13 mouse cellular contexts compared by ENCODE assay signal in the genomic region with DNA sequence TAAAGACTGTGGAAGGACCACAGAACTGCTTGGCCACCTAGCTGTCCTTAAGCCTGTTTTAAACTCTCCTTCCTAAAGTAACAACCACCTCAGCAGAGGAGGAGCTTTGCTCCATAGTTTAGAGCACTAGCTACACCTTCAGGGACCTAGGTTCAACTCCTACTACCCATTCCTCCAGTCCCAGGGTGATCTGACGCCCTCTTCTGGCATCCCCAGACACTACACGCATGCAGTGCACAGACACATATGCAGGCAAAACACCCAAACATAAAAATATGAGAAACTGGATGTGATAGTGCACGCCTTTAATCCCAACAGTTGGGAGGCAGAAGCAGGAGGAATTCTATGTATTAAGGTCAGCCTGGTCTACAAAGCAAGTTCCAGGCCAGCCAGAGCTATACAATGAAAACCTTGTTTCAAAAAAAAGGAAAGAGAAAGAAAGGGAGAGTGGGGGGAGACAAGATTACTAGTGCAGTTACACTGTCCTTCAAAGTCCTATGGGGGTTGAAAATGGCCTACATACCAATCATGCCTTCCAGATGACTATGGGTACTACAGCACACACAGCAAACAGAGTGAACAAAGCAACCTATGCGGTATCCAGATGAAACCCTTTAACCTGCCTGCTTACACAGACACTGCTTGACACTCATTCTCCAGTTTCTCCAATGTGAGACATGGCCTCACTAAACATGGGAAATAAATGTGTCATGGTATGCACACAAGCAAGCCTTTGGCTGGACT. TPM values are rescaled to one million over a fixed set of nuclear protein-coding genes. Genes with fewer than 3 reads are reported as not detected.
DNase-seq lines count a peak whose midpoint lies in the region; ATAC-seq and TF ChIP-seq lines count a peak whose summit lies in the region.
"Had no signal": no experiment of that assay in that cellular context is flagged by ENCODE, and none has a peak within 500 bp of the region (broad histone marks: within the 10 kb centered on the region; RNA-seq: fewer than 3 reads in every experiment).

No protein-coding gene starts in this region.

- no peaks in the 10 kb centered on the region for H3K27me3 ChIP-seq in embryonic facial prominence, embryonic 12.5 days
- no peaks in the 10 kb centered on the region for H3K27me3 ChIP-seq in embryonic facial prominence, embryonic 10.5 days (replicated peaks; ENCODE audit: low read depth, poor library complexity, severe bottlenecking)
- no peaks in the 10 kb centered on the region for H3K27me3 ChIP-seq in intestine, postnatal 0 days (replicated peaks; ENCODE audit: control insufficient read depth, insufficient read depth, low read length)
- no peaks in the 10 kb centered on the region for H3K27me3 ChIP-seq in intestine, embryonic 15.5 days (replicated peaks)
- H3K27me3 ChIP-seq in midbrain, postnatal 0 days (ENCODE audit: insufficient read depth, low read length), result no peaks in the 10 kb centered on the region
- H3K27me3 ChIP-seq in midbrain, embryonic 15.5 days (replicated peaks), result no peaks in the 10 kb centered on the region
- no peaks in the 10 kb centered on the region for H3K27me3 ChIP-seq in stomach, postnatal 0 days (ENCODE audit: control insufficient read depth, insufficient read depth, low read length)
- no peaks in the 10 kb centered on the region for H3K27me3 ChIP-seq in midbrain, embryonic 10.5 days (ENCODE audit: low read depth, poor library complexity, severe bottlenecking)
- H3K27me3 ChIP-seq: limb, embryonic 15.5 days had no signal

- no peak overlapping the region for H3K4me3 ChIP-seq in embryonic facial prominence, embryonic 12.5 days
- no peak overlapping the region for H3K4me3 ChIP-seq in embryonic facial prominence, embryonic 10.5 days
- H3K4me3 ChIP-seq in intestine, postnatal 0 days (ENCODE audit: low read depth, low read length), result no peak overlapping the region
- H3K4me3 ChIP-seq in intestine, embryonic 15.5 days (replicated peaks), result no peak overlapping the region
- H3K4me3 ChIP-seq in midbrain, postnatal 0 days (ENCODE audit: low read depth, low read length), result no peak overlapping the region
- no peak overlapping the region for H3K4me3 ChIP-seq in midbrain, embryonic 15.5 days
- H3K4me3 ChIP-seq in stomach, postnatal 0 days (ENCODE audit: low read depth, low read length), result no peak overlapping the region
- no peak overlapping the region for H3K4me3 ChIP-seq in midbrain, embryonic 10.5 days
- H3K4me3 ChIP-seq: limb, embryonic 15.5 days had no signal

- no peak for ATAC-seq in embryonic facial prominence, embryonic 12.5 days (ENCODE audit: insufficient number of reproducible peaks, insufficient read depth, low FRiP score, low TSS enrichment)
- no peak for ATAC-seq in intestine, postnatal 0 days
- no peak for ATAC-seq in intestine, embryonic 15.5 days
- ATAC-seq in midbrain, postnatal 0 days (ENCODE audit: low FRiP score), result no peak
- no peak for ATAC-seq in midbrain, embryonic 15.5 days (replicated peaks)
- ATAC-seq in stomach, postnatal 0 days (ENCODE audit: low FRiP score, low TSS enrichment), result no peak
- ATAC-seq: hindbrain, embryonic 16.5 days had no signal

- H3K9me3 ChIP-seq in embryonic facial prominence, embryonic 12.5 days, result no peaks in the 10 kb centered on the region
- no peaks in the 10 kb centered on the region for H3K9me3 ChIP-seq in embryonic facial prominence, embryonic 10.5 days
- no peaks in the 10 kb centered on the region for H3K9me3 ChIP-seq in intestine, postnatal 0 days (ENCODE audit: control insufficient read depth)
- H3K9me3 ChIP-seq in intestine, embryonic 15.5 days, result no peaks in the 10 kb centered on the region
- H3K9me3 ChIP-seq in midbrain, postnatal 0 days (ENCODE audit: low read length), result no peaks in the 10 kb centered on the region
- no peaks in the 10 kb centered on the region for H3K9me3 ChIP-seq in midbrain, embryonic 15.5 days
- no peaks in the 10 kb centered on the region for H3K9me3 ChIP-seq in stomach, postnatal 0 days (ENCODE audit: control insufficient read depth, low read length)
- no peaks in the 10 kb centered on the region for H3K9me3 ChIP-seq in midbrain, embryonic 10.5 days (replicated peaks)
- H3K9me3 ChIP-seq: limb, embryonic 15.5 days had no signal

- H3K4me2 ChIP-seq in embryonic facial prominence, embryonic 12.5 days (replicated peaks), result no peak overlapping the region
- H3K4me2 ChIP-seq in intestine, postnatal 0 days (replicated peaks; ENCODE audit: low read depth), result no peak overlapping the region
- H3K4me2 ChIP-seq in intestine, embryonic 15.5 days (replicated peaks), result no peak overlapping the region
- H3K4me2 ChIP-seq in midbrain, postnatal 0 days (ENCODE audit: low read depth, low read length, poor library complexity, severe bottlenecking), result no peak overlapping the region
- H3K4me2 ChIP-seq in midbrain, embryonic 15.5 days, result no peak overlapping the region
- no peak overlapping the region for H3K4me2 ChIP-seq in stomach, postnatal 0 days (replicated peaks; ENCODE audit: low read depth)
- H3K4me2 ChIP-seq: limb, embryonic 15.5 days had no signal

- TF ChIP-seq CTCF in intestine, postnatal 0 days (IDR thresholded peaks at IDR 0.05; ENCODE audit: low read depth), result peak; percentile 43
- peak; percentile 30; the same call in 1 of the 2 replicates for TF ChIP-seq CTCF in midbrain, postnatal 0 days (IDR thresholded peaks at IDR 0.05)
- peak; percentile 52 for TF ChIP-seq CTCF in stomach, postnatal 0 days (IDR thresholded peaks at IDR 0.05; ENCODE audit: low read depth)

- H3K36me3 ChIP-seq in embryonic facial prominence, embryonic 12.5 days, result peaks cover 34% of the 10 kb centered on the region
- peaks cover 53% of the 10 kb centered on the region for H3K36me3 ChIP-seq in embryonic facial prominence, embryonic 10.5 days (replicated peaks)
- H3K36me3 ChIP-seq in intestine, postnatal 0 days (ENCODE audit: control insufficient read depth, insufficient read depth), result peaks cover 34% of the 10 kb centered on the region
- peaks cover 21% of the 10 kb centered on the region for H3K36me3 ChIP-seq in intestine, embryonic 15.5 days
- peaks cover 3% of the 10 kb centered on the region; the same call in 1 of the 2 replicates for H3K36me3 ChIP-seq in midbrain, postnatal 0 days (ENCODE audit: insufficient read depth, low read length)
- H3K36me3 ChIP-seq in midbrain, embryonic 15.5 days (replicated peaks), result peaks cover 14% of the 10 kb centered on the region; the same call in 1 of the 2 replicates
- H3K36me3 ChIP-seq in stomach, postnatal 0 days (ENCODE audit: control insufficient read depth, insufficient read depth, low read length), result 0 out of 2 replicates have a peak, but pooled peaks cover 6% of the 10 kb centered on the region
- H3K36me3 ChIP-seq in midbrain, embryonic 10.5 days, result peaks cover 53% of the 10 kb centered on the region

- 81% methylated on average over 4 of the region's 4 CpGs for WGBS in embryonic facial prominence, embryonic 12.5 days
- WGBS in embryonic facial prominence, embryonic 10.5 days, result 81% methylated on average over 4 of the region's 4 CpGs
- WGBS in intestine, postnatal 0 days, result 78% methylated on average over 4 of the region's 4 CpGs
- WGBS in intestine, embryonic 15.5 days, result 78% methylated on average over 4 of the region's 4 CpGs
- 84% methylated on average over 4 of the region's 4 CpGs for WGBS in midbrain, postnatal 0 days
- 85% methylated on average over 4 of the region's 4 CpGs for WGBS in midbrain, embryonic 15.5 days
- WGBS in stomach, postnatal 0 days, result 76% methylated on average over 4 of the region's 4 CpGs
- WGBS in midbrain, embryonic 10.5 days, result 84% methylated on average over 4 of the region's 4 CpGs

- 0 out of 2 replicates have a peak overlapping the region, but pooled peaks have one; percentile 9 for H3K27ac ChIP-seq in embryonic facial prominence, embryonic 12.5 days
- H3K27ac ChIP-seq in embryonic facial prominence, embryonic 10.5 days (replicated peaks), result no peak overlapping the region
- H3K27ac ChIP-seq in intestine, postnatal 0 days (ENCODE audit: low read depth, low read length), result no peak overlapping the region
- H3K27ac ChIP-seq in intestine, embryonic 15.5 days, result no peak overlapping the region
- no peak overlapping the region for H3K27ac ChIP-seq in midbrain, postnatal 0 days (ENCODE audit: low read depth, low read length)
- H3K27ac ChIP-seq in midbrain, embryonic 15.5 days, result no peak overlapping the region
- H3K27ac ChIP-seq in stomach, postnatal 0 days (replicated peaks), result no peak overlapping the region
- no peak overlapping the region for H3K27ac ChIP-seq in midbrain, embryonic 10.5 days (replicated peaks)
- H3K27ac ChIP-seq: limb, embryonic 15.5 days had no signal

- DNase-seq in embryonic facial prominence, embryonic 10.5 days (ENCODE audit: low spot score), result no peak
- no peak for DNase-seq in midbrain, postnatal 0 days (ENCODE audit: low spot score)
- no peak for DNase-seq in stomach, postnatal 0 days (ENCODE audit: low spot score)
- DNase-seq in midbrain, embryonic 10.5 days (ENCODE audit: low spot score), result no peak
- DNase-seq: cerebellum, adult 2 months; gastrocnemius, postnatal 10 days had no signal

- H3K9ac ChIP-seq in embryonic facial prominence, embryonic 12.5 days, result no peak overlapping the region
- H3K9ac ChIP-seq in intestine, postnatal 0 days (ENCODE audit: low read depth, low read length), result no peak overlapping the region
- no peak overlapping the region for H3K9ac ChIP-seq in intestine, embryonic 15.5 days
- H3K9ac ChIP-seq in midbrain, postnatal 0 days (replicated peaks; ENCODE audit: low read length, poor library complexity, severe bottlenecking), result 0 out of 2 replicates have a peak overlapping the region, but pooled peaks have one; percentile 13
- H3K9ac ChIP-seq in midbrain, embryonic 15.5 days, result no peak overlapping the region
- H3K9ac ChIP-seq in stomach, postnatal 0 days (ENCODE audit: low read length), result no peak overlapping the region
- H3K9ac ChIP-seq: limb, embryonic 15.5 days had no signal

- H3K4me1 ChIP-seq in embryonic facial prominence, embryonic 12.5 days, result no peaks in the 10 kb centered on the region
- H3K4me1 ChIP-seq in embryonic facial prominence, embryonic 10.5 days, result peaks cover 8% of the 10 kb centered on the region; the same call in 1 of the 2 replicates
- H3K4me1 ChIP-seq in intestine, postnatal 0 days (replicated peaks; ENCODE audit: control insufficient read depth, insufficient read depth, low read length), result no peaks in the 10 kb centered on the region
- peaks cover 16% of the 10 kb centered on the region for H3K4me1 ChIP-seq in intestine, embryonic 15.5 days (replicated peaks)
- no peaks in the 10 kb centered on the region for H3K4me1 ChIP-seq in midbrain, postnatal 0 days (ENCODE audit: insufficient read depth, low read length)
- H3K4me1 ChIP-seq in midbrain, embryonic 15.5 days, result no peaks in the 10 kb centered on the region
- no peaks in the 10 kb centered on the region for H3K4me1 ChIP-seq in stomach, postnatal 0 days (replicated peaks; ENCODE audit: control insufficient read depth, insufficient read depth)
- H3K4me1 ChIP-seq in midbrain, embryonic 10.5 days, result peaks cover 9% of the 10 kb centered on the region

- TF ChIP-seq EP300 in stomach, postnatal 0 days (optimal IDR thresholded peaks at IDR 0.05), result no peak

RNA-seq across cellular contexts. Expression of a gene that starts 38.9 kb away (rescaled TPM):
- 3.9 and 6.3 TPM in 2 replicates for polyA plus RNA-seq in embryonic facial prominence, embryonic 12.5 days (2016; fragmentation: Nextera tagmentation; extraction: Ambion mirVana)
- polyA plus RNA-seq in embryonic facial prominence, embryonic 10.5 days (2016; fragmentation: Nextera tagmentation; extraction: Ambion mirVana), result 1.2 and 1.5 TPM in 2 replicates
- 2.1 and 2.4 TPM in 2 replicates for polyA plus RNA-seq in intestine, postnatal 0 days (2015; fragmentation: Nextera tagmentation; extraction: Ambion mirVana)
- polyA plus RNA-seq in intestine, embryonic 15.5 days (2015; fragmentation: Nextera tagmentation; extraction: Ambion mirVana), result 2.8 and 4.0 TPM in 2 replicates
- 5.6 and 6.3 TPM in 2 replicates for total RNA-seq in midbrain, postnatal 0 days (2014; rRNA removed)
- 5.2 and 6.0 TPM in 2 replicates for polyA plus RNA-seq in midbrain, postnatal 0 days (2015; fragmentation: Nextera tagmentation; extraction: Ambion mirVana)
- 3.4 and 4.8 TPM in 2 replicates for polyA plus RNA-seq in midbrain, embryonic 15.5 days (2015; fragmentation: Nextera tagmentation; extraction: Ambion mirVana)
- polyA plus RNA-seq in stomach, postnatal 0 days (2015; fragmentation: Nextera tagmentation; extraction: Ambion mirVana), result 45.3 and 59.7 TPM in 2 replicates
- 0.79 and 0.99 TPM in 2 replicates for polyA plus RNA-seq in midbrain, embryonic 10.5 days (2016; fragmentation: Nextera tagmentation; extraction: Ambion mirVana)
- total RNA-seq: megakaryocyte-erythroid progenitor cell, adult 5-6 weeks had no signal

RNA-seq across cellular contexts. Expression of a gene that starts 41.3 kb away (rescaled TPM):
- 651 and 669 TPM in 2 replicates for polyA plus RNA-seq in embryonic facial prominence, embryonic 12.5 days (2016; fragmentation: Nextera tagmentation; extraction: Ambion mirVana)
- polyA plus RNA-seq in embryonic facial prominence, embryonic 10.5 days (2016; fragmentation: Nextera tagmentation; extraction: Ambion mirVana), result 568 and 585 TPM in 2 replicates
- 461 and 471 TPM in 2 replicates for polyA plus RNA-seq in intestine, postnatal 0 days (2015; fragmentation: Nextera tagmentation; extraction: Ambion mirVana)
- polyA plus RNA-seq in intestine, embryonic 15.5 days (2015; fragmentation: Nextera tagmentation; extraction: Ambion mirVana), result 653 and 697 TPM in 2 replicates
- 583 and 680 TPM in 2 replicates for total RNA-seq in midbrain, postnatal 0 days (2014; rRNA removed)
- polyA plus RNA-seq in midbrain, postnatal 0 days (2015; fragmentation: Nextera tagmentation; extraction: Ambion mirVana), result 1,182 and 1,189 TPM in 2 replicates
- polyA plus RNA-seq in midbrain, embryonic 15.5 days (2015; fragmentation: Nextera tagmentation; extraction: Ambion mirVana), result 902 and 940 TPM in 2 replicates
- 445 and 456 TPM in 2 replicates for polyA plus RNA-seq in stomach, postnatal 0 days (2015; fragmentation: Nextera tagmentation; extraction: Ambion mirVana)
- 605 and 627 TPM in 2 replicates for polyA plus RNA-seq in midbrain, embryonic 10.5 days (2016; fragmentation: Nextera tagmentation; extraction: Ambion mirVana)
